Mouse (Mus musculus) stomach, postnatal 0 days (tissue): ENCODE results near the gene Gldc. TPM values are rescaled to one million over a fixed set of nuclear protein-coding genes. Genes with fewer than 3 reads are reported as not detected.

Source experiments
- ATAC-seq: fragments of 200-750 bp; cut with Nextera tagmentation; 2 replicates; pipeline ENCODE4 v1.8.0; 2017; ENCODE audit not compliant: low FRiP score, low TSS enrichment
- DNase-seq: peaks from one replicate; pipeline ENCODE4 v3.0.0-alpha.2; 2016; ENCODE audit warnings: low spot score
- H3K27ac ChIP-seq: fragments of 300-500 bp; sonication (generic); replicated peaks from 2 replicates; pipeline ENCODE4 v1.5.1; 2014; ENCODE audit warnings: mild to moderate bottlenecking, control low read depth
- H3K27me3 ChIP-seq: fragments of 300-500 bp; sonication (generic); 2 replicates; pipeline ENCODE4 v1.6.1; 2014; ENCODE audit warnings: low read length; ENCODE audit not compliant: control insufficient read depth, insufficient read depth
- H3K36me3 ChIP-seq: fragments of 300-500 bp; sonication (generic); 2 replicates; pipeline ENCODE4 v1.6.1; 2014; ENCODE audit warnings: low read length, mixed read lengths; ENCODE audit not compliant: control insufficient read depth, insufficient read depth
- H3K4me1 ChIP-seq: fragments of 300-500 bp; sonication (generic); replicated peaks from 2 replicates; pipeline ENCODE4 v1.6.1; 2014; ENCODE audit warnings: antibody characterized with exemption; ENCODE audit not compliant: control insufficient read depth, insufficient read depth
- H3K4me2 ChIP-seq: fragments of 300-500 bp; sonication (generic); replicated peaks from 2 replicates; pipeline ENCODE4 v1.6.1; 2014; ENCODE audit warnings: low read depth, mild to moderate bottlenecking, control low read depth, moderate library complexity
- H3K4me3 ChIP-seq: fragments of 300-500 bp; sonication (generic); 2 replicates; pipeline ENCODE4 v1.5.1; 2014; ENCODE audit warnings: low read depth, low read length, control low read depth
- H3K9ac ChIP-seq: fragments of 300-500 bp; sonication (generic); 2 replicates; pipeline ENCODE4 v1.6.1; 2014; ENCODE audit warnings: mild to moderate bottlenecking, low read length, control low read depth, mixed read lengths
- H3K9me3 ChIP-seq: fragments of 300-500 bp; sonication (generic); 2 replicates; pipeline ENCODE4 v1.6.1; 2016; ENCODE audit warnings: low read length; ENCODE audit not compliant: control insufficient read depth
- CTCF ChIP-seq: IDR thresholded peaks from 2 replicates; pipeline ENCODE4 v1.5.1; 2016; ENCODE audit warnings: antibody characterized with exemption, low read depth, mild to moderate bottlenecking, moderate library complexity
- EP300 ChIP-seq: optimal IDR thresholded peaks from 2 replicates; pipeline ENCODE3; 2016; ENCODE audit warnings: antibody characterized with exemption
- WGBS: fragments of 180-500 bp; shearing (Covaris S2); extraction: QIAGEN DNeasy Blood & Tissue Kit; methylation state at CpG from one replicate; pipeline ENCODE4 v1.1.7; 2014; 5-methylcytosine and 5-hydroxymethylcytosine counted together
- polyA plus RNA-seq: library from polyadenylated mRNA; unstranded; fragments of >200 nt; fragmentation: Nextera tagmentation; extraction: Ambion mirVana; gene quantifications from 2 replicates; pipeline ENCODE4 v1.2.1, GENCODE M21; 2015

Gene Gldc
- polyA plus RNA-seq, 1 experiment from 2014 or later, result 18.3 TPM

DNA sequence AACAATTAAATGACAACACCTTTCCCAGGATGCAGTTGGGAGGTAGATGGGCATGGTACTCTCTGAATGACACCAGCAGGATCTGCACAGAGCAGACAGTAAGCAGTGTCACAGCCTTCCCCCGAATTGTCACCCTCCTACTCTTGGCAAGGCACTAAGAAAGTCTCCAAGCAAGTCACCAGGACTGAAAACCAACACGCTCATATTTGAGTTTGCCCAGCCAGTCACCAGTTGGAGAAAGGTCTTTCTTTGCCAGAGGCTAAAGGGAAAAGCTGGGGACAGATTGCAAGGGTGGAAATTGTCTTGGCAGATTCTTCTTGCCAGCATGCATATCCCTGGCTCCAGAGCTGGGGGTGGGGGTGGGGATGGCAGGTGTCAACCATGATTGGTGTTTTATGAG is 11.0 kb downstream of the Gldc start:
- no peak for DNase-seq
- H3K9me3 ChIP-seq, result no peaks in the 10 kb centered on the region
- H3K27ac ChIP-seq, result no peak overlapping the region
- H3K4me1 ChIP-seq, result no peaks in the 10 kb centered on the region
- H3K4me3 ChIP-seq, result no peak overlapping the region
- H3K27me3 ChIP-seq, result no peaks in the 10 kb centered on the region
- no peak for ATAC-seq
- H3K36me3 ChIP-seq, result no peaks in the 10 kb centered on the region
- no peak overlapping the region for H3K9ac ChIP-seq
- H3K4me2 ChIP-seq, result no peak overlapping the region
- TF ChIP-seq CTCF, result no peak
- no peak for TF ChIP-seq EP300
- 79% methylated on average over 2 of the region's 2 CpGs for WGBS

DNA sequence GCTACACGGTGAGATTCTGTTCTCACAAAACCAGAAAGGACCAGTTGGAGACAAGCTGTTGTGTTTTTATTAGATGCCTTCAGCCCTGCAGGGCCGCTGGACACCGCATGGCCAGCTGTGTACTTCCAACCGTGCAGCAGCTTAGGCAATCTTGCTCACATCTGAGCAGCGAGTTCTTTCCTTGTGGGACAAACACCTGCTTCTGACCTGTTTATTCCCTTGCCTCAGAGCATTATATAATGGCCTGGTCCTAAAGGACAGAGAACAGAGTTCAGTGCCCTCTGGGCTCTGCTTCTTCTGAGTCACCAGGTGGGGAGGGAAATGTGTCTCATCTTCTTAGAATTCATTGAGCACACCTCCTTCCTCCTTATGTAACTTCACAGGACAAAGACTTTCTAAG is 12.4 kb downstream of the Gldc start:
- no peak overlapping the region for H3K4me3 ChIP-seq
- H3K36me3 ChIP-seq, result no peaks in the 10 kb centered on the region
- H3K27me3 ChIP-seq, result no peaks in the 10 kb centered on the region
- TF ChIP-seq EP300 (no peak), CTCF (no peak)
- ATAC-seq (no peak), DNase-seq (no peak)
- H3K4me1 ChIP-seq, result no peaks in the 10 kb centered on the region
- no peak overlapping the region for H3K9ac ChIP-seq
- no peak overlapping the region for H3K4me2 ChIP-seq
- H3K27ac ChIP-seq, result no peak overlapping the region
- 80% methylated on average over 5 of the region's 5 CpGs for WGBS
- H3K9me3 ChIP-seq, result no peaks in the 10 kb centered on the region

DNA sequence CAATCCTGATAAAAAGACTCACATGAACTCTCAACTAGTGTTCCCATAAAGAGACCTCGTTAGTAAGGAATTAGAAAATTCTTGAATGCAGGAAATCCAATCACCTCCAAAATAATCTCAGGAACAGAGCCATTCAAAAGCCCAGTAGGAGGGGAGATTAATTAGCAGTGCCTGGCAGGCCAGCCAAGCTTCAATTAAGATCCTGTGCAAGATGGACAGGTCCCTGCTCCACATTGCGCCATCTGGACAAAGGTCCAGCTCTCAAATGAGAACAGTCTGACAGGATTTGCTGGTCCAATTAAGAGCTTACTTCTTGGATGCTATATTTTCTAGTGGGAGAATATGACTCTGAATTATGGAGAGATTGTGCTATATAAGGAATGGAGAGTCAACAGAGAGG is 15.2 kb downstream of the Gldc start:
- no peak for DNase-seq

DNA sequence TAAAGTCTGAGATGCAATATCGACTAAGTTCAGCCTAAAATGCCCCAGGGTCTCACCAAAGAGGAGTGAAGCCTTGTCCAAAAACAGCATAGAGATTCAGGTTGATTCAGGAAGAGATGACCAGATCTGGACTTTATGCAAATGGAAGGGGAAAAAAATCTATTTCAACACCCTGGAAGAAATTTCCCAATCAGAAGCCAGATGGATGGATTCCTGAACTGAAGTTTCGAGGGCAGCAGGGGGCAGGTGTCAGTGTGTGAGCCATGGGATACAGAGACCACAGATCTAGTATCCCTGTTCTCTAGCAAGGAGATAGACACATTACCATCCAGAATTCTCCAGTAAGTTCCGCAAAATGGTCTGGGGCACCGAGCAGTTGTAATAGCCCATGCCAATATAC is 17.0 kb downstream of the Gldc start:
- no peak for DNase-seq
- Histone ChIP-seq H3K27me3 (no peaks in the 10 kb centered on the region), H3K27ac (no peak overlapping the region), H3K4me3 (no peak overlapping the region), H3K9me3 (no peaks in the 10 kb centered on the region), H3K9ac (no peak overlapping the region), H3K4me1 (no peaks in the 10 kb centered on the region), H3K36me3 (no peaks in the 10 kb centered on the region), H3K4me2 (no peak overlapping the region)
- ATAC-seq, result no peak
- TF ChIP-seq CTCF, result no peak
- TF ChIP-seq EP300, result no peak
- 91% methylated on average over 4 of the region's 4 CpGs for WGBS

More for the DNA sequence above, 15.2 kb downstream of the Gldc start:
- no peaks in the 10 kb centered on the region for H3K36me3 ChIP-seq
- H3K4me2 ChIP-seq, result no peak overlapping the region
- ATAC-seq, result no peak
- H3K27me3 ChIP-seq, result no peaks in the 10 kb centered on the region
- H3K27ac ChIP-seq, result no peak overlapping the region
- H3K4me3 ChIP-seq, result no peak overlapping the region
- no peaks in the 10 kb centered on the region for H3K9me3 ChIP-seq
- H3K4me1 ChIP-seq, result no peaks in the 10 kb centered on the region
- TF ChIP-seq CTCF (no peak), EP300 (no peak)
- no peak overlapping the region for H3K9ac ChIP-seq
- WGBS, result 83% methylated on average over 2 of the region's 2 CpGs

DNA sequence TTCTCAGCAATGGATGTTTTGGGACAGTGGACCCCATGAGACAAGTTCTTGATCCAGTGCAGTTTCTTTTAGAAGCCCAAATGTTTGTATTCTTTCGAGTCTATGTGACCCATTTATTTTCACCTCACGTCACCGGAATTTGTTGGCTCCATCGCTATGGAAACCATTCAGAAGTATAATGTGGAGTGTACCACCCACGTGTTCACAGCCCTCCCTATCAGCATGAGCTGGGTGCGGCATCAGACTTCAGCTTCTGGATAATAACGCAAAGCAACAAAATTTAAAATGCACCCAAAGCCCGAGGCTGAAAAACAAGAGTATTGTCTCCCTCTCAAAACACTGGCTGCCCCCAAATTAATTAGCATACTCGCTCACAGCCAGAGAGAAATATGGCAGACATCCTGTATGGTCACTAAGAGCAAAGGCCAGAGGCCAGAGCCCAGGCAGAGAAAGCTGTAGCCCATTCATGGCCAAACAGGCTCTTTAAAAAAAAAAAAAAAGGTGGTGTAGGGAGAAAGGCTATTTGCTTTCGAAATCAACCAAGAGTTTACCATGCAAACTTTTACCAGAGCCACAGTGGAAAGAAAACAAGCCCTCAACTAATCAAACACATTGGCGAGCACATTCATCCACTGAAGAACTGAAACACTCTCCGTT is 18.1 kb downstream of the Gldc start:
- H3K27me3 ChIP-seq, result no peaks in the 10 kb centered on the region
- H3K9me3 ChIP-seq, result no peaks in the 10 kb centered on the region
- no peak overlapping the region for H3K4me2 ChIP-seq
- no peak overlapping the region for H3K27ac ChIP-seq
- no peaks in the 10 kb centered on the region for H3K4me1 ChIP-seq
- H3K9ac ChIP-seq, result no peak overlapping the region
- no peaks in the 10 kb centered on the region for H3K36me3 ChIP-seq
- DNase-seq (peak; percentile 27), ATAC-seq (no peak)
- no peak overlapping the region for H3K4me3 ChIP-seq
- TF ChIP-seq CTCF (no peak), EP300 (no peak)
- 49% methylated on average over 12 of the region's 12 CpGs for WGBS

DNA sequence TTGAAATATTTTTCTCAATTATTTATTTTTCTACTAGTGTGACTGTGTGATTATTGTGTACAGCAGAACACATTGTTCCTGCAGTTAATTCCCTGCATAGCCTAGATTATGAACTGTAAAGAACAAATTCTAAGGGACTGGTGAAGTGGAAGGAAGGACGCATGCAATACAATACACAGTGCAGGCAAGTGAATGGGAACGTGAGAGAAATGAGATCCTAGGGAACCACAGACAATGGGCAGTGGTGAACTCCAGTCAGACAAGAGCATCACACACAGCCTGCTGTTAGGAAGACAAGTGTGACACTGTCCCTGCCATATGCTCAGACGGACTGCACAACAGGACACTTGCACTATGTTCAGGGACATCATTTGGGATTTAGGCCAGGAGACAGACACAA is 21.5 kb downstream of the Gldc start:
- no peak overlapping the region for H3K9ac ChIP-seq
- ATAC-seq (no peak), DNase-seq (no peak)
- H3K27me3 ChIP-seq, result no peaks in the 10 kb centered on the region
- no peak overlapping the region for H3K27ac ChIP-seq
- no peak for TF ChIP-seq EP300
- TF ChIP-seq CTCF, result no peak
- H3K4me3 ChIP-seq, result no peak overlapping the region
- 71% methylated on average over 3 of the region's 3 CpGs for WGBS
- H3K9me3 ChIP-seq, result no peaks in the 10 kb centered on the region
- H3K4me1 ChIP-seq, result no peaks in the 10 kb centered on the region
- H3K4me2 ChIP-seq, result no peak overlapping the region
- no peaks in the 10 kb centered on the region for H3K36me3 ChIP-seq
